Mouse (Mus musculus): Measurements from ENCODE around the gene Kcnq1.

Kcnq1 gene

GRCm38 (mm10) chr7:143165687-143166265 lies 59.6 kb downstream of the Kcnq1 start:
- no peaks in the 10 kb centered on the region for H3K36me3 ChIP-seq (ENCODE audit: control insufficient read depth, insufficient read depth, low read length, poor library complexity, severe bottlenecking)
- no peaks in the 10 kb centered on the region for H3K27me3 ChIP-seq (ENCODE audit: control insufficient read depth, insufficient read depth, low read length, poor library complexity, severe bottlenecking)
- DNase-seq (ENCODE audit: low read depth, low spot score) = no peak

DNA sequence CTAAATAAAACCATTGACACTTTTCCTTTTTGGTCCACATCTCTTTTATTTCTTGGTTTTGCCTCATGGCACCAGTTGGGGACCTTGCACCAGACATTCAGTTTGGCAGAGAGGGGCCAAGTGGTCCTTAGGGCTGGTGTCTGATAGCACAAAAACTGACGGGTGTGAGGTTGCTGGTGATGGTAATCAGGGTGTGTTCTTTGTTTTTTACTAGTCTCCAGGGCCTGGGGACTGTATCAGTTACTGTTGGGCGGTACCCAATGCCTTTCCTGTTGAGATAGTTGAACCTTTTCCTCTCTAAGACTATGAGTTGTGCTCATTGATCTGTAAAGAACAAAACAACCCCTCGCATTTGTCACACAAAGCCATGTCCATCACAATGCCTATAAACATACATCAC lies 61.1 kb downstream of the Kcnq1 start:
- Histone ChIP-seq H3K36me3 (ENCODE audit: control insufficient read depth, insufficient read depth, low read length, poor library complexity, severe bottlenecking) (no peaks in the 10 kb centered on the region), H3K27me3 (ENCODE audit: control insufficient read depth, insufficient read depth, low read length, poor library complexity, severe bottlenecking) (no peaks in the 10 kb centered on the region)
- DNase-seq (ENCODE audit: low read depth, low spot score) = no peak

DNA sequence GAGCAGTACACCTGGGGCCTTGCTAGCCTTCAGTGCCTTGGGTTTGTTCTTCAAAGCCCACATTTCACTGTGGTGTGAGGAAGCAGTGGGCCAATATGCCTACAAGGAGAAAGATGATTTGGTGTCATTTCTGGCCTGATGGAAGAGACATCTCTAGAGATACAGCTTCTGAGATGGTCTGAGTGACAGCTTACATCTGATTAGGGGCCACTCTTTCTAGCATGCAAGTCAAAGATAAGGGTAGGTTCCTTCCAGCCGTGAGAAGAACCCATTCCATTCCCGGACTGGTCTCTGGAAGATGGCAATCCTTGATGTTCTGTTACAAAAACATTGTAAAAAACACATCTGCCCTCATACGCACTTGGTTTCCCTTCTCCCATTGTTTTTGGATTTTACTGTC lies 63.2 kb downstream of the Kcnq1 start:
- no peaks in the 10 kb centered on the region for H3K36me3 ChIP-seq (ENCODE audit: control insufficient read depth, insufficient read depth, low read length, poor library complexity, severe bottlenecking)
- no peak for DNase-seq (ENCODE audit: low read depth, low spot score)
- no peaks in the 10 kb centered on the region for H3K27me3 ChIP-seq (ENCODE audit: control insufficient read depth, insufficient read depth, low read length, poor library complexity, severe bottlenecking)

DNA sequence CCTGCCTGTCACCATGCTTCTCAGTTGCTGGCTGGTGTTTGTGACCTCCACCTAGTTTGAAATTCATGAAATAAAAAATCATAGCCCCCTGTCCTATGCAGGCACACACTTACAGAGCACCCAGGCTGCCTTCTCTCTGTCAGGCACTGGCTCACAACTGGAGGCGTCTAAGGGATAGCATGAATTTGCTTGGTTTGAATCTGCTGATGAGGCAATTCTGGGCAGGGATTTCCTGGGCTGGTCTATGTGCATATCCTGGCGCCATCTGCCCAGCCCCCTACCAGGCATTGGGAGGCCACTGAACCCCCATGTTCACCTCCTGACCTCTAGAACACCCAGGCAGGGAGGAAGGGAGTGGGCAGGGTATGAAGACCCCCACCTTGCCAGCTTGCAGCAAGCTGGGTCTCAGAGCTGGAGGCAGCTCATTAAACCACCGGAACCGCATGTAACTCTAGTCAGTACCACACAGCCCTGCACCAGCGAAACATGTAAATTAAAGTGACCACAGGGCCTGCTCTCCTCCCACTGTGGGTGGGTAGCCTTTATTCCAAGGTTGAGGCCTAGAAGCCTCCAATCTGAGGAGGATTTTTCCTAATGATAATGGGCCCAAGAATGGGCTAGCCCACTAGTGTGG lies 66.9 kb downstream of the Kcnq1 start:
- DNase-seq (ENCODE audit: low read depth, low spot score) = no peak
- no peaks in the 10 kb centered on the region for H3K27me3 ChIP-seq (ENCODE audit: control insufficient read depth, insufficient read depth, low read length, poor library complexity, severe bottlenecking)
- no peaks in the 10 kb centered on the region for H3K36me3 ChIP-seq (ENCODE audit: control insufficient read depth, insufficient read depth, low read length, poor library complexity, severe bottlenecking)

GRCm38 (mm10) chr7:143174633-143175032 lies 68.5 kb downstream of the Kcnq1 start:
- Histone ChIP-seq H3K27me3 (ENCODE audit: control insufficient read depth, insufficient read depth, low read length, poor library complexity, severe bottlenecking) (no peaks in the 10 kb centered on the region), H3K36me3 (ENCODE audit: control insufficient read depth, insufficient read depth, low read length, poor library complexity, severe bottlenecking) (no peaks in the 10 kb centered on the region)
- DNase-seq (ENCODE audit: low read depth, low spot score) = no peak

- Histone ChIP-seq H3K36me3 (ENCODE audit: control insufficient read depth, insufficient read depth, low read length, poor library complexity, severe bottlenecking) (no peaks in the 10 kb centered on the region), H3K27me3 (ENCODE audit: control insufficient read depth, insufficient read depth, low read length, poor library complexity, severe bottlenecking) (no peaks in the 10 kb centered on the region)
- no peak for DNase-seq (ENCODE audit: low read depth, low spot score)
Measured at GRCm38 (mm10) chr7:143178831-143179230, 72.7 kb downstream of the Kcnq1 start.

GRCm38 (mm10) chr7:143180761-143181160 lies 74.6 kb downstream of the Kcnq1 start:
- no peak for DNase-seq (ENCODE audit: low read depth, low spot score)
- no peaks in the 10 kb centered on the region for H3K27me3 ChIP-seq (ENCODE audit: control insufficient read depth, insufficient read depth, low read length, poor library complexity, severe bottlenecking)
- H3K36me3 ChIP-seq (ENCODE audit: control insufficient read depth, insufficient read depth, low read length, poor library complexity, severe bottlenecking) = no peaks in the 10 kb centered on the region

DNA sequence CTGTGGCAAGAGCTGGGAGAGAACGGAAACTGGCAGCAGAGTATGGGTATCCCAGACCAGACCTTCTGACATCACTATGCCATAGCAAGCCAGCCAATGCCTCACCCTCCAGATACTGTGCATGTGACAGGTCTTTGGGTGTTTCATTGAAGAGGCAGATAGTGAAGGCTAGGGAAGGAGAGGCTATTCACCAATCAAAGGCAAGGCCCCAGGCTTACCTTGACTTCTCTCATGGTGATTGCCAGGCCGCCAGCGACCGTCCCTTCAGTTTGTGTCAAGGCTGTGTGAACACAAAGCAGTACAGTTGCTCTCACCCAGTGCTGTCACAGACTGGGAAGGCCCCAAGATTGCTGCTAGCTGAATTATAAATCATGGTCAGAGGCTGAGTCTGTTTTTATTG lies 75.1 kb downstream of the Kcnq1 start:
- Histone ChIP-seq H3K36me3 (ENCODE audit: control insufficient read depth, insufficient read depth, low read length, poor library complexity, severe bottlenecking) (no peaks in the 10 kb centered on the region), H3K27me3 (ENCODE audit: control insufficient read depth, insufficient read depth, low read length, poor library complexity, severe bottlenecking) (no peaks in the 10 kb centered on the region)
- DNase-seq (ENCODE audit: low read depth, low spot score) = no peak

DNA sequence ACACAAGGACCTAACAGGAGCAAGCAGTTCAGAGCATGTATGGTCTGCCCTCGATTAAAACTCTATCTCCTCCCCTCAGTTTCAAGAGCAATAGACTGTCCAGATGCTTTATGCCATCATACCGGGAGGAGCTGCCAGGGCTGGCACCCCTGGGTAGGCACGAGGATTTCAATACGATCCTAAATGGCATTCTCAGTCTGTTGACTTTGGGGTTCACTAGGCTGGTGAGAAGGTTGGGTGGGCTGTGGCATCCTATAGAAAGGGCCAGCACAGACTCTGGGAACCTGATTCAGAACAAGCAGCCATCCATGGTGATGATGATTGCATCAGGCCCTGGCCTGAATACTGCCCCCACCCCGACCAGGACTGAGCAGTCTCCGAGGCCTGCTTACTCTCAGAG lies 79.3 kb downstream of the Kcnq1 start:
- DNase-seq (ENCODE audit: low read depth, low spot score) = no peak

DNA sequence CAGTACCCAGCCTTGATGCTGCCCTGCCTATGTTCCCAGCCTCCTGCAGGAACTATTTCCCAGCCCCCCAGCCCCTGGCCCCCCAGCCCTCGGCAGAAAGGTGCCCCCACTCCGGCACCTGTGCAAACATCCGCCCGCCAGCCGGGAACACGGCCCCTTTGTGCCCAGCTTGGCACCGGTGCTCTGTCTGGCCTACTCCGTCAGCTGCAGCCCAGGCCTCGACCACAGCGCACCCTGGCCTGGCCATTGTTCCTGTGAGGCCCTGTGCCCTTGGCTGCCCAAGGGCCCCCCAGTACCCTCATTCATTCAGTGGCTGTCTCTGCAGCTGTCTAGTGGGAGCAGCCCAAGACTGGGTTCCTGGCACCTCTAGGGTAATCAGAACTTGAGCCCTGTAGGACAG lies 80.2 kb downstream of the Kcnq1 start:
- Histone ChIP-seq H3K36me3 (ENCODE audit: control insufficient read depth, insufficient read depth, low read length, poor library complexity, severe bottlenecking) (no peaks in the 10 kb centered on the region), H3K27me3 (ENCODE audit: control insufficient read depth, insufficient read depth, low read length, poor library complexity, severe bottlenecking) (no peaks in the 10 kb centered on the region)
- no peak for DNase-seq (ENCODE audit: low read depth, low spot score)

More for the DNA sequence above, 79.3 kb downstream of the Kcnq1 start:
- Histone ChIP-seq H3K27me3 (ENCODE audit: control insufficient read depth, insufficient read depth, low read length, poor library complexity, severe bottlenecking) (no peaks in the 10 kb centered on the region), H3K36me3 (ENCODE audit: control insufficient read depth, insufficient read depth, low read length, poor library complexity, severe bottlenecking) (no peaks in the 10 kb centered on the region)

DNA sequence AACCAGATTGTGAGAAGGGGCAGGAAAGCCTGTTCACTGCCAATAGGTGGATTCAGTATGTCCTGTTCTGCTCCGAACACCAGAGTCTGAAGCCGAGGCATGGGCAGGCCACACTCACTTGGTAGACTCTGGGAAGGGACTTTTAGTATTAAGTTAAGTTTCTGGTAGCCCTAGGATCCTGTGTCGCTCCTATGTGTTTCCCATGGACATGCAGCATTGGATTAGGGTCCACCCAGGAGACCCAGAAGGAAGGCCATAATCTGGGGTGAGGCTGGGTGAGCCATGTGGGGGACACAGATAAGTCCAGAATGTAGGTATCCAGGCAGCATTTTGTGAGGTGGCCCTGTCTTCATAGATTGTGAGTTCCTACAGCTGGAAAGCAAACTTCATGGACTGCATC lies 81.0 kb downstream of the Kcnq1 start:
- DNase-seq (ENCODE audit: low read depth, low spot score) = no peak
- Histone ChIP-seq H3K36me3 (ENCODE audit: control insufficient read depth, insufficient read depth, low read length, poor library complexity, severe bottlenecking) (no peaks in the 10 kb centered on the region), H3K27me3 (ENCODE audit: control insufficient read depth, insufficient read depth, low read length, poor library complexity, severe bottlenecking) (no peaks in the 10 kb centered on the region)

DNA sequence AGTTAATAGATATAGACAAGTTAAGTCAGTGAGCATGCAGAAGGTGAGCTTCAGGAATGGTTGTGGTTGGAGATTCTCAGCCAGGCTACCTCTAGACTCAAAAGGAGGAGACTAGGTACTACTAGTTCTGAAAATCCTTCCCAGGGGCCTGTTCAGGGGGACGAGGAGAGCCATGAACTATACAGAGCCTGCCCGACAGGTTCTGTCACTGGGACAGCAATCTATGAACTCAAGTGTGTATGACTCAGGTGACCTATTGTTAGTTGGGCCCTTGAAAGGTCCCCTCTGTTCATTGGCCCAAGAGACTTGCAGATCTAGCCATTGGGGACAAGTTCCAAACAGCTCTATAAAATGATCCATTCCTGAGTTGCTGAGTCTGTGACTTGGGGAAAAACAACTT lies 82.4 kb downstream of the Kcnq1 start:
- DNase-seq (ENCODE audit: low read depth, low spot score) = no peak
- Histone ChIP-seq H3K27me3 (ENCODE audit: control insufficient read depth, insufficient read depth, low read length, poor library complexity, severe bottlenecking) (no peaks in the 10 kb centered on the region), H3K36me3 (ENCODE audit: control insufficient read depth, insufficient read depth, low read length, poor library complexity, severe bottlenecking) (no peaks in the 10 kb centered on the region)

DNA sequence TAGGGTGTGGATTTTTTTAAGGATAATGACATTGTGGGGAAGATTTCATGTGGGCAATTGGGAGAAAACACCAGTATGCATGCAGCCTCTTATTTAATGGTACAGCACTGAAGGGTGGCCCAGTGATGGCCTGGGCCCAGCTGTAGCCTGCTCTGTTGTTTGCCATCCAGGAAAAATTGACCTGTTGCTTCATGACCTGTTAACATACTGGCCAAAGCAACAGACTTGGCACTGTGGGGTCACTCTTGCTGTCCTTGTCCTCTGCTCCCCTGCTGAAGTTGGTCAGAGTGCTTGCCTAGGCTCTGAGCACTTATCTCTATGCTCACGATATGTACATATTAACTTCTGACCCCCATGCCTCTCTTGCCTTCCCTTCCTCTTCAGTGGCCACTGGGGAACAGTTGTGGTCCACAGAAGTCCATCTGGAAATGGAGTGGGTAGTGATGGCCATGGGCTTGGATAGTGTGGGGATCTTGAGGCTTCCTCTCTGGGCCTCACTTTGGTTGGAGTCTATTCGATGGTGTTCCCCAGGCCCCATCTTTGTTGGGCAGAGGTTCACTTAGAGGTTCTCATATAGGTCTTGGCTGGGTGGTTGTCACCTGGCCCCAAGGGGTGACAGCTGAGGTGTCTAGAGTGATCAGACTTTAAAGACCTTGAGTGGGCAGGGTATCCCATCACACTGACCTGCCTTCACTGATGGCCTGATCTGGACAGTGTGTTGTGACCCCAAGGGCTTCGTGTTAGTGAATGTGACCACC lies 84.0 kb downstream of the Kcnq1 start:
- H3K36me3 ChIP-seq (ENCODE audit: control insufficient read depth, insufficient read depth, low read length, poor library complexity, severe bottlenecking) = no peaks in the 10 kb centered on the region
- no peak for DNase-seq (ENCODE audit: low read depth, low spot score)
- no peaks in the 10 kb centered on the region for H3K27me3 ChIP-seq (ENCODE audit: control insufficient read depth, insufficient read depth, low read length, poor library complexity, severe bottlenecking)

DNA sequence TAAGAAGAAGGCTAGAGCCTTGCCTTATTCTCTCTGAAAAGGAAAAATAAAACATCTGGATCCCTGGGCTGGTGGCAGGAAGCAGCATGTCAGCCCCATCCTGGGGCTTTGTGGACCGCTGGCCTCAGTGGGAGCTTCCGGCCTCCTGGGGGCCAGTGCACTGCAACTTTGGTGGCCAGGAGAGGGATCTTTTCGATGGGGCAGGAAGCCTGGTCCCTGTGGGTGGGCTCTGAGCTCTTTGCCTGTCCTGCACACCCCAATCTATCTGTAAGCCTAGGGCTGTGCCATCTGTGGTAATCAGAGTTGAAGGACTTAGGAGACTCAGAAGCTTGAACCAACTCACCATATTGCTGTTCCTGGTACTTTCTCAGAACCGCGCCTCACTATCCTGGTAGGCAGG lies 84.7 kb downstream of the Kcnq1 start:
- no peak for DNase-seq (ENCODE audit: low read depth, low spot score)
- Histone ChIP-seq H3K36me3 (ENCODE audit: control insufficient read depth, insufficient read depth, low read length, poor library complexity, severe bottlenecking) (no peaks in the 10 kb centered on the region), H3K27me3 (ENCODE audit: control insufficient read depth, insufficient read depth, low read length, poor library complexity, severe bottlenecking) (no peaks in the 10 kb centered on the region)

DNA sequence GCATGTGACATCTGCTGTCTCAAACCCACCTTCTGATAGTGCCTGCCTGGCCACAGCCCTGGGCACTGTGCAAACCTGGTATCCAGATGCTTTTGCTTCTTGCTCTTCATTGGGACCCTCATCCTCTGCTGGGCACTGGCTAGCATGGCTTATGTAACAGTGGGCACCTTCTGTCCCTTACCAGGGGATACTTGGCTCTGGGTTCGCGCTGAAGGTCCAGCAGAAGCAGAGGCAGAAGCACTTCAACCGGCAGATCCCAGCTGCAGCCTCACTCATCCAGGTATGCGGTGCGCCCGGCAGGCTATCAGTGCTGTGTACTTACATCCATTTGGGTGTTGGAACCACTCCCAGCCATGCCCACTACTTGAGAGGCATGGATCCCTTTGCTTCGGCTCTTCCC lies 86.2 kb downstream of the Kcnq1 start:
- DNase-seq (ENCODE audit: low read depth, low spot score) = no peak
- no peaks in the 10 kb centered on the region for H3K27me3 ChIP-seq (ENCODE audit: control insufficient read depth, insufficient read depth, low read length, poor library complexity, severe bottlenecking)
- H3K36me3 ChIP-seq (ENCODE audit: control insufficient read depth, insufficient read depth, low read length, poor library complexity, severe bottlenecking) = no peaks in the 10 kb centered on the region
